Mouse (Mus musculus): ENCODE results near the gene Clec16a. TPM values are rescaled to one million over a fixed set of nuclear protein-coding genes. Genes with fewer than 3 reads are reported as not detected.

The Clec16a gene
- 21.7 and 23.1 TPM in 2 replicates for polyA plus RNA-seq (2015; fragmentation: Nextera tagmentation; extraction: Ambion mirVana)

DNA sequence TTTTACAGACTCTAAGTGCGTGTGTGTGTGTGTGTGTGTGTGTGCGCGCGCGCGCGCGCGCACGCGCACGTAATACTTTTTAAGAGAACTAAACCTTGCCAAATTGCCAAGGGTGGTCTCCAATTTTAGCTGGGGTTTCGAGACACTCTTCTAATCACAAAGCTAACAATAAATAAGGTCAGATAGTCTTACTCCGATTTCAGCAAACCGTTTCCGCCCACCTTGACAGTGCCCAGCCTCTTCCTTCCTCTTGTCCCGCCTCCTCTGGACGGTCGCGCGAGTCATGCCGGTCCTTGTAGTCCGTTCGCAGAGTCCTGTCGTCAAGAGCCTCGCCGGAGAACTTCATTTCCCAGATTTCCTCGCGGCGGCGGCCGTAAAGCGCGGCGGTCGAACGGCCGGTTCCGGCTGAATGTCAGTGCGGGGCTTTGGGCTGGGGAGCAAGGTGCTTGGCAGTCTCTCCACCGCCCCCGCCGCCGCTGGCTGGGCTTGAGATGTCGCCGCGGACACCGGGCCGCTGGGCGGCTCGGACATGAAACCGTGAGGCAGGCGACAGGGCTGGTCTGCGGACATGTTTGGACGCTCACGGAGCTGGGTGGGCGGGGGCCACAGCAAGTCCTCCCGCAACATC lies at the start of gene Clec16a:
Gene Clec16a (plus strand): TSS at position 345 of the 628 bp plus-strand sequence.

DNA sequence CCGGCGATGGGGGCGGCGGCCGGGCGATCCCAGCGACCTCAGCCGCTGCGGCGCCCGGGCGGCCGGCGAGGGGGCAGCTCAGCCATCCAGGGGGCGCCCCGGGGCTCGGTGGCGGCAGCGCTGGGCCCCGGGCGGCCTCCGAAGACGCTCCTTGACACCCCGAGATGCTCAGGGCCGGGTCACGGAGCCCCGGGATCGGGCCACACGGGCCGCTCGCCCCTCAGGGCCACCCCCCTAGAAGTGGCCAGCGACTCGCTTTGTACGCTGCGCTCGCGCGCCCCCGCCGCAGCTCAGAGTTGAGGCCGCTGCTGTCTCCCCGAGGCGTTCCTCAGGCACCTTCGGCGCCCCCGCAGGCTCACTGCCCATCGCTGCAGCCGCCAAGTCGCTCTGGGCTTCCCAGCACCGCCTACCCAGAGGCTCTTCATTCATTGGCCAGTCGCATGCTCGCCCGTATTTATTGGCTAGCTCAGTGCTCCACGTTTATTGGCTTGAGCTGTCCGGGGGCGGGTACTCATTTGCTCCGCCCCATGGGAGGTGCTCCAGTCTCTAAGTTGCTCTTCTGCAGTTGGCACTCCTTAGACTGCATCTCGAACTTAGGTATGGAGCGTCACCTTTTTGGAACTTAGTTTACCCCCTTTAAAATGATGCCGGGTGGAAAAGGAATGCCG lies 2.3 kb upstream of the Clec16a start, which contains the start of gene Dexi:
Gene Dexi (minus strand): TSS at position 357 of the 668 bp plus-strand sequence.

DNA sequence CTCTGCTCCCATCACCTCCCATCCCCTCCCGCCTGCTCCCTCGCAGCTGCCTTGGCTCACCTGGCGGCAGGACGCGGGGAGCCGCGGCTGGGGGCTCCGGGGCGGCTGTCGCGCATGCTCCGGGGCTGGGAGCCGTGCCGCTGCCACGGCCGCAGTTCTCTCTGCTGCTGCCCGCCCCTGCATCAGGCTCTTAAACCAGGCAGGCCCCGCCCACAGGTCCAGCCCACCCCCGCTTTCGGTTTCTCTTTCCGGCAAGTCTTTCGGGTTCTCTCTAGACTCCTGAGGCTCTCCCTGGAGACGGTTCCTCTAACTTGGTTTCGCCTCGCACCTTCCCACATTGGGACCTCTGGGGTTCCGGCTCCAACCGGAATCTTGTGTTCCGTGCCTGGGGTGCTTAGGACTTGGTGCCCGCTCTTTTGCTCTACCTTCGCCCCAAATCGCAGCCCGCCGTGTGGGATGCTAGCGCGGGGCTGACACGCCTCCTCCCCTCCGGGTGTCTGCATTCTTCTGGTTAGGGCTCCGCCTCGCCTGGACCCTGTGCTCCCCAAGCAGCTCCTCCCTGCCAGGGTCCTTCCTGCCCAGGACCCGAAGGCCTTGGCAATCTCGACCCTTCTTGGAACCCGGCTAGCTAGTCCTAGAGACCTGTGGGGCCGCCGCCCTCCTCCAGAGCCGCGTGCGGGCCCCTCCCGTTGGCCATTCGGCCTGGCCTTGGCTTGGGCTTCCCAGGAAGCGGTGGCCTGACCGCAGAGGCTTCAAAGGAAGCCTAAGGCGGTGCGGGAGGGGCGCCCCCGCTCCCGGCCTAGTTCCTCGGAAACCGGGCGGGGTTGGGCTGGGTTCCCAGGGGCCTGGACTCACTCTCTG lies 240.5 kb downstream of the Clec16a start, which contains the start of gene Socs1:
Gene Socs1 (minus strand): TSS at position 166 of the 861 bp plus-strand sequence.

DNA sequence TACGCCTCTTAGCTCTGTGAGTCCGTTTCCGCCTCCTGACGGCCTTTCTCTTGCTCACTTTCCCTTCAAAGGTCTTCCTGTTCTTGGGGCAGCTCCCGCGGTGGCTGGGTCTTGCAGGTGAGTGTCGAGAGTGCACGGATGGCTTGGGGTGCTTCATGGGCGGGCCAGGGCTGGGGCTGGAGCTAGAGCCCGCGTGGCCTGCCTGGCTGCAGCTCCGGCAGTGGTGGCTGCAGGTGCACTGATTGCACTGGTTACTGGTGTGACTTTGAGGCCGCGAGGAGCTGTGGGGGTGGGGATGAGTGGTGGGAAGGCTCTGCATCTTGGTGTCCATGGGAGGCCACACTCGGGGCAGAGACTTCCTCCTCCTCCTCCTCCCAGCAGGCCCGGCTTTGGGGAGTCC lies 243.1 kb downstream of the Clec16a start, which contains the start of gene Tnp2:
Gene Tnp2 (minus strand): TSS at position 390 of the 400 bp plus-strand sequence.

DNA sequence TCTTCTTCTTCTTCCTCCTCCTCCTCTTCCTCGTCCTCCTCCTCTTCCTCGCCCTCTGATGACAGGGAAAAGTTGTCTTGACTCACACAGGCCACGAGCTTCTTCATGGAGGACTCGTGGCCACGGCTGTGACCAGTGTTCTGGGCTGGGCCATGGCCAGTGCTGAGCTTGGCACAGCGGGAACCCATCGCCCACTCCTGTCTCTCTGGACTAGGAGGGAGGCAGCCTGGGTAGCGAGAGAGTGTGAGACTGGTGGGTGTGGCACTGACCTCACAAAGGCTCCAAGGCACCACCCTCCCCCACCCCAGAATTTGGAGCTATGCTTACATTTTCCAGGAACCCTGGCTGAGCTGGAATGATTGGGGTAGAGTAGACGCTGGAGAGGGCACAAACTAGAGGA lies 245.6 kb downstream of the Clec16a start, which contains the start of gene Prm3:
Gene Prm3 (minus strand): TSS at position 213 of the 400 bp plus-strand sequence.

Other genes with a start within 250 kb of the Clec16a start
- 77.8 and 106 TPM in 2 replicates for gene Emp2, start 231.4 kb upstream of the Clec16a start, polyA plus RNA-seq (2015; fragmentation: Nextera tagmentation; extraction: Ambion mirVana)
- 0.82 and 1.1 TPM in 2 replicates for gene Tekt5, start 149.8 kb upstream of the Clec16a start, polyA plus RNA-seq (2015; fragmentation: Nextera tagmentation; extraction: Ambion mirVana)
- 34.4 and 35.5 TPM in 2 replicates for gene Nubp1, start 133.4 kb upstream of the Clec16a start, polyA plus RNA-seq (2015; fragmentation: Nextera tagmentation; extraction: Ambion mirVana)
- 4.5 TPM in 2 replicates for gene Tvp23a, start 98.0 kb upstream of the Clec16a start, polyA plus RNA-seq (2015; fragmentation: Nextera tagmentation; extraction: Ambion mirVana)
- gene Ciita, start 65.3 kb upstream of the Clec16a start, polyA plus RNA-seq (2015; fragmentation: Nextera tagmentation; extraction: Ambion mirVana): 0.06 and 0.20 TPM in 2 replicates
- 14.0 and 15.1 TPM in 2 replicates for gene Dexi, start 2.3 kb upstream of the Clec16a start, polyA plus RNA-seq (2015; fragmentation: Nextera tagmentation; extraction: Ambion mirVana)
- gene Socs1, start 240.2 kb downstream of the Clec16a start, polyA plus RNA-seq (2015; fragmentation: Nextera tagmentation; extraction: Ambion mirVana): 5.7 and 7.2 TPM in 2 replicates
- gene Tnp2, start 243.3 kb downstream of the Clec16a start, polyA plus RNA-seq (2015; fragmentation: Nextera tagmentation; extraction: Ambion mirVana): not detected in 2 replicates
- not detected in 2 replicates for gene Prm3, start 245.6 kb downstream of the Clec16a start, polyA plus RNA-seq (2015; fragmentation: Nextera tagmentation; extraction: Ambion mirVana)